Comparison of ENCODE assay signal across 8 mouse cellular contexts in the genomic region with DNA sequence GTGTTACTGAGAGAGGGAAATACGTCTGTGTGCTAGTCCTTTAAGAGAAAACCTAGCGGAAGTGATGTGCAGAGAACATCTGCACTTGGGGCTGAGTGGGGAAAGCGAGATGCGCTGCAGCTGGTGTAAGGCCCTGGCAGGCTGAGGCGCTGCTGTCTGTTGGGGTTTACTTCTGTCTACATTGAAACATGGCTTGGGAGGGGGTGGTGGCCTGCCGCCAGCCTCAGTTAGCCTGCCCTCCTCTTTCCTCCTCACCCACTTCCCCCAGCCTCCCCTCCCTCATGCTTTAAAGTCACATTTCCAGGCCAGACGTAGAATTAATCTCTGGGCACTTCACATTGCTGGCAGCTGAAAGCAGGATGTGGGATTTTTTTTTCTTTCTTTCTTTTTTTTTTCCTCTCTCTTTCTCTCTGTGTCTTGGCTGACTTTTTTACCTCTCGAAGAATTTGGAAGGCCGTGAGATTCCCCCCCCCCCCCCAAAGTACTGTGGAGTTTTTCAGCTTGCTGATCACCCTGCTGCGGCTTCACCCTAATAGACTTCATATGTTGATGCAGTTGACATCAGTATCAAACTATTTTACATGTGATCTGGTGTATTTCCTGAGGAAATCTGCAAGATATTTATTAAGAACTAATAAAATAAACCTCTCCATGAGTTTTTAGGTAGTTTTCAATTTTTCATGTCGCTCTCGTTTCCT.
DNase-seq lines count a peak whose midpoint lies in the region; ATAC-seq and TF ChIP-seq lines count a peak whose summit lies in the region.

No protein-coding gene starts in this region.

- peak; percentile 42; the same call in 1 of the 2 replicates for TF ChIP-seq POLR2A in embryonic fibroblast, embryonic 13.5 days (IDR thresholded peaks at IDR 0.05; ENCODE audit: low read depth, low read length)

- no peak for TF ChIP-seq CTCF in embryonic fibroblast, embryonic 13.5 days (IDR thresholded peaks at IDR 0.05; ENCODE audit: borderline replicate concordance, insufficient read depth, low read length)

- peak overlapping the region; percentile 58 for H3K9ac ChIP-seq in heart, embryonic 12.5 days
- no peak overlapping the region for H3K9ac ChIP-seq in liver, embryonic 12.5 days

- H3K9me3 ChIP-seq in heart, embryonic 12.5 days (replicated peaks) = no peaks in the 10 kb centered on the region
- no peaks in the 10 kb centered on the region for H3K9me3 ChIP-seq in liver, embryonic 12.5 days (replicated peaks)

- peak overlapping the region; percentile 98 for H3K27ac ChIP-seq in embryonic fibroblast, embryonic 13.5 days (ENCODE audit: insufficient read depth, low read length)
- H3K27ac ChIP-seq in heart, embryonic 12.5 days (ENCODE audit: poor library complexity, severe bottlenecking) = peak overlapping the region; percentile 97
- peak overlapping the region; percentile 7; the same call in 1 of the 2 replicates for H3K27ac ChIP-seq in liver, embryonic 12.5 days

- no peaks in the 10 kb centered on the region for H3K36me3 ChIP-seq in heart, embryonic 12.5 days
- H3K36me3 ChIP-seq in liver, embryonic 12.5 days = no peaks in the 10 kb centered on the region

- no peak overlapping the region for H3K4me3 ChIP-seq in embryonic fibroblast, embryonic 13.5 days (ENCODE audit: insufficient read depth, low read length)
- H3K4me3 ChIP-seq in heart, embryonic 12.5 days = peak overlapping the region; percentile 22; the same call in 1 of the 2 replicates
- H3K4me3 ChIP-seq in liver, embryonic 12.5 days = no peak overlapping the region

- peak; percentile 68 for ATAC-seq in heart, embryonic 12.5 days (ENCODE audit: insufficient number of reproducible peaks, low FRiP score)
- no peak for ATAC-seq in liver, embryonic 12.5 days
- ATAC-seq in neutrophil, adult 5-6 weeks (ENCODE audit: extremely low read depth, insufficient number of reproducible peaks, low FRiP score, poor library complexity, severe bottlenecking) = peak; percentile 64; the same call in 1 of the 2 replicates

- peak; percentile 32 for DNase-seq in 3134 (ENCODE audit: extremely low read depth, insufficient read length, low spot score)
- DNase-seq in Muller cell, postnatal 12 days (ENCODE audit: inconsistent ontology term) = peak; percentile 66
- peak; percentile 58 for DNase-seq in kidney, adult 9 months
- DNase-seq in thymus, postnatal 0 days (ENCODE audit: low spot score) = peak; percentile 93

- peak overlapping the region; percentile 59 for H3K4me2 ChIP-seq in heart, embryonic 12.5 days
- H3K4me2 ChIP-seq in liver, embryonic 12.5 days = no peak overlapping the region

- 23% methylated on average over 12 of the region's 12 CpGs for WGBS in heart, embryonic 12.5 days
- WGBS in liver, embryonic 12.5 days (ENCODE audit: insufficient replicate concordance) = 47% methylated on average over 12 of the region's 12 CpGs

- H3K27me3 ChIP-seq in heart, embryonic 12.5 days (replicated peaks) = no peaks in the 10 kb centered on the region
- no peaks in the 10 kb centered on the region for H3K27me3 ChIP-seq in liver, embryonic 12.5 days (replicated peaks)

- peaks cover 41% of the 10 kb centered on the region for H3K4me1 ChIP-seq in embryonic fibroblast, embryonic 13.5 days (ENCODE audit: control insufficient read depth, insufficient read depth, low read length)
- H3K4me1 ChIP-seq in heart, embryonic 12.5 days (replicated peaks) = peaks cover 53% of the 10 kb centered on the region
- H3K4me1 ChIP-seq in liver, embryonic 12.5 days = peaks cover 34% of the 10 kb centered on the region

Comparison
In these comparisons a context has a peak if more than half of its experiments do, and no peak if none do; other contexts are left out.
1. DNase-seq: peak in every context shown above with its lines; median percentile 93 in thymus, postnatal 0 days; 66 in Muller cell, postnatal 12 days; 58 in kidney, adult 9 months; 32 in 3134.
2. H3K27ac ChIP-seq: peak in every context shown above with its lines; median percentile 98 in embryonic fibroblast, embryonic 13.5 days; 97 in heart, embryonic 12.5 days; 7 in liver, embryonic 12.5 days.